Comparison of ENCODE assay signal across 8 mouse cellular contexts in genomic region chr13:112153681-112154127, GRCm38 (mm10).
DNase-seq lines count a peak whose midpoint lies in the region; ATAC-seq and TF ChIP-seq lines count a peak whose summit lies in the region.

No protein-coding gene starts in this region.

- H3K4me2 ChIP-seq in lung, embryonic 16.5 days (ENCODE audit: low read depth, low read length) = no peak overlapping the region
- H3K4me2 ChIP-seq in heart, embryonic 13.5 days = peak overlapping the region; percentile 57
- no peak overlapping the region for H3K4me2 ChIP-seq in limb, embryonic 15.5 days
- no peak overlapping the region for H3K4me2 ChIP-seq in stomach, embryonic 15.5 days

- no peak overlapping the region for H3K9ac ChIP-seq in lung, embryonic 16.5 days (ENCODE audit: low read length)
- peak overlapping the region; percentile 64; the same call in 1 of the 2 replicates for H3K9ac ChIP-seq in heart, embryonic 13.5 days
- no peak overlapping the region for H3K9ac ChIP-seq in limb, embryonic 15.5 days
- no peak overlapping the region for H3K9ac ChIP-seq in stomach, embryonic 15.5 days

- H3K27ac ChIP-seq in lung, embryonic 16.5 days (ENCODE audit: low read length) = peak overlapping the region; percentile 86
- no peak overlapping the region for H3K27ac ChIP-seq in cerebellum, adult 2 months (ENCODE audit: insufficient read depth, low read length)
- peak overlapping the region; percentile 86 for H3K27ac ChIP-seq in heart, embryonic 13.5 days (replicated peaks)
- no peak overlapping the region for H3K27ac ChIP-seq in limb, embryonic 15.5 days
- H3K27ac ChIP-seq in stomach, embryonic 15.5 days = 0 out of 2 replicates have a peak overlapping the region, but pooled peaks have one; percentile 11

- H3K36me3 ChIP-seq in lung, embryonic 16.5 days (ENCODE audit: control insufficient read depth, insufficient read depth, low read length) = no peaks in the 10 kb centered on the region
- H3K36me3 ChIP-seq in heart, embryonic 13.5 days = no peaks in the 10 kb centered on the region
- H3K36me3 ChIP-seq in limb, embryonic 15.5 days = no peaks in the 10 kb centered on the region
- no peaks in the 10 kb centered on the region for H3K36me3 ChIP-seq in stomach, embryonic 15.5 days

- 6% methylated on average over 4 of the region's 4 CpGs for WGBS in lung, embryonic 16.5 days
- WGBS in cerebellum, adult 2 months = 14% methylated on average over 4 of the region's 4 CpGs
- 3% methylated on average over 4 of the region's 4 CpGs for WGBS in heart, embryonic 13.5 days
- 13% methylated on average over 4 of the region's 4 CpGs for WGBS in limb, embryonic 15.5 days
- 13% methylated on average over 4 of the region's 4 CpGs for WGBS in stomach, embryonic 15.5 days

- no peak for TF ChIP-seq CTCF in cerebellum, adult 2 months (IDR thresholded peaks at IDR 0.05; ENCODE audit: borderline replicate concordance, insufficient read depth, low read depth, low read length)

- no peak for TF ChIP-seq POLR2A in cerebellum, adult 2 months (IDR thresholded peaks at IDR 0.05; ENCODE audit: borderline replicate concordance, insufficient read depth, low read length)

- ATAC-seq in lung, embryonic 16.5 days (ENCODE audit: low read depth) = peak; percentile 66
- ATAC-seq in heart, embryonic 13.5 days (ENCODE audit: extremely low read depth, insufficient number of reproducible peaks, low FRiP score, low TSS enrichment) = peak; percentile 32; the same call in 1 of the 2 replicates
- ATAC-seq in limb, embryonic 15.5 days (ENCODE audit: insufficient number of reproducible peaks, low FRiP score, low TSS enrichment, low read depth) = 0 out of 2 replicates have a peak, but pooled peaks have one; percentile 24
- ATAC-seq in stomach, embryonic 15.5 days (ENCODE audit: insufficient read depth, low FRiP score, low read depth) = peak; percentile 73; the same call in 1 of the 2 replicates
- ATAC-seq in granulocyte monocyte progenitor cell, adult 5-6 weeks (replicated peaks; ENCODE audit: poor library complexity, severe bottlenecking) = no peak

- DNase-seq in lung, postnatal 25 days (ENCODE audit: low spot score) = no peak
- peak; percentile 30 to 50 for DNase-seq in cerebellum, adult 2 months
- no peak for DNase-seq in left cerebral cortex, adult 18-20 months (ENCODE audit: low spot score in 2 of 2)

- no peaks in the 10 kb centered on the region for H3K27me3 ChIP-seq in lung, embryonic 16.5 days (ENCODE audit: control insufficient read depth, insufficient read depth, low read depth, low read length)
- no peaks in the 10 kb centered on the region for H3K27me3 ChIP-seq in cerebellum, adult 2 months (ENCODE audit: control insufficient read depth, insufficient read depth, low read length)
- no peaks in the 10 kb centered on the region for H3K27me3 ChIP-seq in heart, embryonic 13.5 days (replicated peaks)
- no peaks in the 10 kb centered on the region for H3K27me3 ChIP-seq in limb, embryonic 15.5 days
- no peaks in the 10 kb centered on the region for H3K27me3 ChIP-seq in stomach, embryonic 15.5 days (replicated peaks)

- H3K4me1 ChIP-seq in lung, embryonic 16.5 days (replicated peaks; ENCODE audit: control insufficient read depth, insufficient read depth, low read length) = peaks cover 21% of the 10 kb centered on the region
- peaks cover 6% of the 10 kb centered on the region; the same call in 1 of the 2 replicates for H3K4me1 ChIP-seq in cerebellum, adult 2 months (ENCODE audit: control insufficient read depth, insufficient read depth, low read length)
- H3K4me1 ChIP-seq in heart, embryonic 13.5 days = peaks cover 27% of the 10 kb centered on the region
- peaks cover 25% of the 10 kb centered on the region for H3K4me1 ChIP-seq in limb, embryonic 15.5 days
- peaks cover 13% of the 10 kb centered on the region for H3K4me1 ChIP-seq in stomach, embryonic 15.5 days

- no peaks in the 10 kb centered on the region for H3K9me3 ChIP-seq in lung, embryonic 16.5 days (ENCODE audit: control insufficient read depth, low read length)
- peaks cover 7% of the 10 kb centered on the region; the same call in 1 of the 2 replicates for H3K9me3 ChIP-seq in heart, embryonic 13.5 days
- H3K9me3 ChIP-seq in limb, embryonic 15.5 days = no peaks in the 10 kb centered on the region
- no peaks in the 10 kb centered on the region for H3K9me3 ChIP-seq in stomach, embryonic 15.5 days

- H3K4me3 ChIP-seq in lung, embryonic 16.5 days (ENCODE audit: low read length) = no peak overlapping the region
- H3K4me3 ChIP-seq in cerebellum, adult 2 months (replicated peaks; ENCODE audit: insufficient read depth, low read depth, low read length) = no peak overlapping the region
- 0 out of 2 replicates have a peak overlapping the region, but pooled peaks have one; percentile 10 for H3K4me3 ChIP-seq in heart, embryonic 13.5 days
- H3K4me3 ChIP-seq in limb, embryonic 15.5 days = no peak overlapping the region
- H3K4me3 ChIP-seq in stomach, embryonic 15.5 days (replicated peaks) = no peak overlapping the region

Comparison
In these comparisons a context has a peak if more than half of its experiments do, and no peak if none do; other contexts are left out.
1. H3K27ac ChIP-seq: peak in lung, embryonic 16.5 days (single experiment), heart, embryonic 13.5 days (single experiment) and stomach, embryonic 15.5 days (single experiment); none in cerebellum, adult 2 months (single experiment) and limb, embryonic 15.5 days (single experiment).
2. DNase-seq: peak in cerebellum, adult 2 months (2 of 2); none in lung, postnatal 25 days (single experiment) and left cerebral cortex, adult 18-20 months (0 of 2).